Mouse (Mus musculus) midbrain, embryonic 11.5 days (tissue): ENCODE results near the gene Camkmt. TPM values are rescaled to one million over a fixed set of nuclear protein-coding genes. Genes with fewer than 3 reads are reported as not detected.
A peak's percentile ranks its signal among the peaks of the same experiment; 100 is the strongest.

Source experiments
- ATAC-seq: fragments of 200-750 bp; cut with Nextera tagmentation; 2 replicates; pipeline ENCODE4 v1.8.0; 2017; ENCODE audit warnings: moderate TSS enrichment, moderate library complexity; ENCODE audit not compliant: low FRiP score
- DNase-seq: peaks from one replicate; pipeline ENCODE4 v3.0.0; 2015; ENCODE audit warnings: low spot score; ENCODE audit errors: missing footprints
- H3K27ac ChIP-seq: fragments of 300-500 bp; sonication (generic); 2 replicates; pipeline ENCODE4 v1.5.1; 2014; ENCODE audit warnings: low read depth, low read length
- H3K27me3 ChIP-seq: fragments of 300-500 bp; sonication (generic); 2 replicates; pipeline ENCODE4 v1.6.1; 2014; ENCODE audit warnings: mild to moderate bottlenecking, low read length, moderate library complexity, mixed read lengths; ENCODE audit not compliant: control insufficient read depth, insufficient read depth
- H3K36me3 ChIP-seq: fragments of 300-500 bp; sonication (generic); 2 replicates; pipeline ENCODE4 v1.6.1; 2014; ENCODE audit warnings: mild to moderate bottlenecking, low read length, moderate library complexity, mixed read lengths; ENCODE audit not compliant: control insufficient read depth, insufficient read depth
- H3K4me1 ChIP-seq: fragments of 300-500 bp; sonication (generic); 2 replicates; pipeline ENCODE4 v1.6.1; 2014; ENCODE audit warnings: low read length; ENCODE audit not compliant: control insufficient read depth, insufficient read depth
- H3K4me2 ChIP-seq: fragments of 300-500 bp; sonication (generic); 2 replicates; pipeline ENCODE4 v1.6.1; 2014; ENCODE audit warnings: mild to moderate bottlenecking, moderate library complexity
- H3K4me3 ChIP-seq: fragments of 300-500 bp; sonication (generic); 2 replicates; pipeline ENCODE4 v1.5.1; 2014; ENCODE audit warnings: low read depth, low read length
- H3K9ac ChIP-seq: fragments of 300-500 bp; sonication (generic); 2 replicates; pipeline ENCODE4 v1.6.1; 2014; ENCODE audit warnings: low read length
- H3K9me3 ChIP-seq: fragments of 300-500 bp; sonication (generic); 2 replicates; pipeline ENCODE4 v1.6.1; 2016; ENCODE audit warnings: low read length; ENCODE audit not compliant: control insufficient read depth
- WGBS: fragments of 180-500 bp; shearing (Covaris S2); extraction: QIAGEN DNeasy Blood & Tissue Kit; methylation state at CpG from one replicate; pipeline ENCODE4 v1.1.7; 2014; 5-methylcytosine and 5-hydroxymethylcytosine counted together
- polyA plus RNA-seq: library from polyadenylated mRNA; unstranded; fragments of >200 nt; fragmentation: Nextera tagmentation; extraction: Ambion mirVana; gene quantifications from 2 replicates; pipeline ENCODE4 v1.2.1, GENCODE M21; 2014

Gene Camkmt
- polyA plus RNA-seq, 1 experiment from 2014 or later, result 14.9 TPM

DNA sequence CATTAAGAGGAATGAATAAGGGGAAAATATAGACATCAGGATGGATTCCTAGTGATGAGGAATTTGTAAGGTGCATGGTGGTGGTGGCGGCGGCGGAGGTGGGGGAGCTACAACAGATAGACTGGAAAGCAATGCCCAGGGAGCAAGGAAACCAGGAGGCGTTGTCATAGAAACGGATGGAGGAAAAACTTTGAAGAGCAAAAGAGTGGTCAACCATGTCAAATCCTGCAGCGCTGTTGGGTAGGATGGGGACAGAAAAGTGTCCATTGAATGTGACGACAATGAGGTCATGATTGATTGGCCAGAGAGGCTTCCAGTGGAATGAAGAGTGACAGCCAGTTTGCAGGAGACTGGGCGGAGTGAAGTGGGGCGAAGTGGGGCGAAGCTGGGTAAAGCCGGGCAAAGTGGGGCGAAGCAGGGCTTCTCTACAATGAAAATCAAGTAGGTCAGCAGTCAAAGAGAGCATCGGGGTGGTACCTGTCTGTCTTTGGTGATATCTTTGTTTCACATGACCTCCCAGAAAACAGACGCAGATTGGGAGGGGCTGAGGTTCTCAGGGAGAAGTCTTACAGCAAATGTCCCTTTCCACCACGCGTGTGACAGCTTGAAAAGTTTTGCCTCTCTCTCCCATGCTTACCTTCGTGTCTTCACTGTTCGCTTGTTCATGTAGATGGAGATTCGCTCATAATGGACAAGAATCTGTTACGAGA lies 181.3 kb downstream of the Camkmt start:
- Histone ChIP-seq H3K4me3 (no peak overlapping the region), H3K27me3 (no peaks in the 10 kb centered on the region; the same call in 1 of the 2 replicates), H3K9me3 (no peaks in the 10 kb centered on the region), H3K4me1 (peaks cover 10% of the 10 kb centered on the region), H3K4me2 (peak overlapping the region; percentile 17; the same call in 1 of the 2 replicates), H3K36me3 (no peaks in the 10 kb centered on the region), H3K9ac (no peak overlapping the region), H3K27ac (no peak overlapping the region)
- 38% methylated on average over 20 of the region's 20 CpGs for WGBS
- DNase-seq (peak; percentile 85), ATAC-seq (peak; percentile 71)

DNA sequence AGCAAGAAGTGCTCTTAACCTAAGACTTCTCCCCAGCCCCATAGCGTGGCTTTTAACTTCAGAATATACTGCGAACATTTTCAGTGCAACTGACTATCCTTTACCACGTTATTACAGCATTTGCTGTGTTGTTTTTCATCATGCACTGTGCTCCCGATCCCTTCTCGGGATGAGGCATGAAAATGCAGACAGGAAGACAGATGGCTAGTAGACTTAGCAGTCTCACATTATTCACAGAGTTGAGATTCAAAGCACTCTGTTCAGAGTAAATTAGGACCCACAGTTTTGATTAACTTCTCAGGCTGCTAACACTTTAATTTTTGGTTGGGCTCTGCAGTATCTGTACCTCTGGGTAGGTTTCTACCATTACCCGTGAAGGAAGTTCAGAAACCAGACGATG lies 189.4 kb downstream of the Camkmt start:
- Histone ChIP-seq H3K27me3 (no peaks in the 10 kb centered on the region), H3K4me1 (no peaks in the 10 kb centered on the region), H3K9ac (no peak overlapping the region), H3K9me3 (no peaks in the 10 kb centered on the region), H3K36me3 (no peaks in the 10 kb centered on the region), H3K4me2 (no peak overlapping the region), H3K27ac (no peak overlapping the region), H3K4me3 (no peak overlapping the region)
- 87% methylated on average over 7 of the region's 7 CpGs for WGBS
- no peak for ATAC-seq
- no peak for DNase-seq

DNA sequence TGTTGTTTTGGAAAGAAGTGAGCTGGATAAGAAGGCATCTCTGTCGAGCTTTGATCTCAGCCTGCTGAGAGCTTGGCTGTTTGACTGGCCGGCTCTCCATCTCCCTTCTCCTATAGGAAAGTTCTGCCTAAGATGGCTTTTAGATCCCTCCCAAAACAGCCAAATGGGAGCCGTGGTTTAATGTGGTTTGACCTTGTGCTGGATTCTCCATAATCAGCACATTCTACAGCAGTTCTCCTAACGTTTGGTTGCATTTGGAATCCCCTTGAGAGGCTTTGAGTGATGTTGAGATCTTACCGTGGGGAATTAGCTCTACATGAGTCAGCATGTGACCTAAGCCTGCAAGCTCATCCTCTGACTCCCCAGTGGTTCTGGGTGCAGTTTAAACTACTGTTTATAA lies 192.1 kb downstream of the Camkmt start:
- H3K27me3 ChIP-seq, result no peaks in the 10 kb centered on the region
- no peak overlapping the region for H3K4me2 ChIP-seq
- H3K4me3 ChIP-seq, result no peak overlapping the region
- no peak overlapping the region for H3K9ac ChIP-seq
- WGBS, result 71% methylated on average over 5 of the region's 5 CpGs
- no peaks in the 10 kb centered on the region for H3K9me3 ChIP-seq
- no peak for DNase-seq
- no peak overlapping the region for H3K27ac ChIP-seq
- no peaks in the 10 kb centered on the region for H3K4me1 ChIP-seq
- no peak for ATAC-seq
- no peaks in the 10 kb centered on the region for H3K36me3 ChIP-seq

DNA sequence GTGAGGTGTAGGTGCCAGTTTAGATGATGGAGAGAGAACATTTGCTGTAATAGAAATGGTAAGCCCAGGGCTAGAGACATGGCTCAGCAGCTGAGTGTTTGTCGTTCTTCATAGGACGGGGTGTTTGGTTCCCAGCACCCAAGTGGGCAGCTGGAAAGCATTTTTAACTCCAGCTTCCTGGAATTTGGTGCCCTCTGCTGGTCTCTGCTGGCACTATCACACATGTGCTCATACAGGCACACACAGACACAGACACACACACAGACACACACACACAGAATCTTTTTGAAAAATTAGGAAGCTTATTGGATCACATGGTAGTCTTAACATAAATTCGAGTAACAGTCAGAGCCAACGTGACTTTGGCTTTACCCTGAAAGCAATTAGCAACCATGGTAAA lies 200.8 kb downstream of the Camkmt start:
- Histone ChIP-seq H3K9ac (no peak overlapping the region), H3K4me2 (no peak overlapping the region), H3K36me3 (no peaks in the 10 kb centered on the region), H3K27ac (no peak overlapping the region), H3K9me3 (peaks cover 4% of the 10 kb centered on the region), H3K4me3 (no peak overlapping the region), H3K4me1 (no peaks in the 10 kb centered on the region), H3K27me3 (no peaks in the 10 kb centered on the region)
- 98% methylated on average over 4 of the region's 4 CpGs for WGBS
- DNase-seq (no peak), ATAC-seq (no peak)

DNA sequence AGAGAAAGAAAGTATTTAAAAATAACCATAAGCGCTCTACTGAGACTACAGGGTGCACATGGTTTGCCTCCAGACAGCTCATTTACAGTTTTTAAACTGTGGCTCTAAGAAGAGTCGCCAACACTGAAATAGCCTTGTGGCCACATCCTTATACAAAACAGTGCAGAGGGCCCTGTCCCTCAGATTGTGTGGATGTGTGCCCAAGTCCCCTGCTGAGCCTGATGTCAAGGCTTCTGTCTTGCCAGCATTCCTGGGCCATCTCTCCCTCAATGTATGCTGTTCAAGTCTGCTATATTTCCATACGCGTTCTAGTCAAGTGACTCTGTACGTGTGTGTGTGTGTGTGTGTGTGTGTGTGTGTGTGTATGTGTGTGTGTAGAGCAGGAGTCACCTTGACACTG lies 201.2 kb downstream of the Camkmt start:
- Histone ChIP-seq H3K4me1 (no peaks in the 10 kb centered on the region), H3K36me3 (no peaks in the 10 kb centered on the region), H3K27me3 (no peaks in the 10 kb centered on the region), H3K4me3 (no peak overlapping the region), H3K4me2 (no peak overlapping the region), H3K9me3 (peaks cover 4% of the 10 kb centered on the region), H3K27ac (no peak overlapping the region), H3K9ac (no peak overlapping the region)
- DNase-seq, result no peak
- 96% methylated on average over 5 of the region's 5 CpGs for WGBS
- ATAC-seq, result no peak

DNA sequence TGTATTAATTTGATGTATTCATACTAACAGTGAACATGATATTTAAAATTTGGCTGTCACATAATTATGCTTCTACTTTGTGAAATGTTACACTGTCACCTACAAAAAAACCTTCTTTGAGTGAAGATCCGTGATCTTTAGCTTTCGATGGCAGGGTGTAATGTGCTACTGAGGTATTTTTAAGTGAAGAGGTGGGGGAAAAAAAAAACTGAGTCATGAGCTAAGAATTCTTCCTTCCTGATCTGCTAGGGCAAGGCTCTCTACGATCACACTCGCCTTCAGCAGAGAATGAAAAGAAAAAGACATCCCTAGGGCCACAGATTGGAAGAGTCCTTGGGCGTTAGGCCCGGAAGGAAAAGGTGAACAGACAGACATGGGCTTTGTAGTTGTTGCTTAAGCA lies 201.9 kb downstream of the Camkmt start:
- DNase-seq, result no peak
- Histone ChIP-seq H3K27me3 (no peaks in the 10 kb centered on the region), H3K36me3 (no peaks in the 10 kb centered on the region), H3K4me2 (no peak overlapping the region), H3K9ac (no peak overlapping the region), H3K27ac (no peak overlapping the region), H3K9me3 (peaks cover 4% of the 10 kb centered on the region), H3K4me1 (no peaks in the 10 kb centered on the region), H3K4me3 (no peak overlapping the region)
- ATAC-seq, result no peak
- WGBS, result 88% methylated on average over 6 of the region's 6 CpGs

DNA sequence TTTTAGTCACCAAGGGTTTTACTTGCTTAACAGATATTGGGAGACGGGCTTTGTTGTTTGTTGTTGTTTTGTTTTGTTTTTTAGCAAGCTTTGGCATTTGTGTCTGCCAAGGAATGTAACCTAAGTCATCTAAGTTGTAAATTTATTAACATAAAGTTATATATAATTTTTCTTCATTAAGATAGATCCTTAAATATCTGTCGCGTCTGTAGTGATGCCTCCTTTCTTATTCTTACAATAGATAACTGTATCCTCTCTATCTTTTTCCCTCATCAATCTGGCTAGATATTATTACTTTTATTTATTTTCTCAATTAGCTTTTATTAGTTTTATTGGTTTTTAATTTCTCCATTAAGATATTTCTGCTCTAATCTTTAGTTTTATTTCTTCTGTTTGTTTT lies 213.3 kb downstream of the Camkmt start:
- DNase-seq, result no peak

DNA sequence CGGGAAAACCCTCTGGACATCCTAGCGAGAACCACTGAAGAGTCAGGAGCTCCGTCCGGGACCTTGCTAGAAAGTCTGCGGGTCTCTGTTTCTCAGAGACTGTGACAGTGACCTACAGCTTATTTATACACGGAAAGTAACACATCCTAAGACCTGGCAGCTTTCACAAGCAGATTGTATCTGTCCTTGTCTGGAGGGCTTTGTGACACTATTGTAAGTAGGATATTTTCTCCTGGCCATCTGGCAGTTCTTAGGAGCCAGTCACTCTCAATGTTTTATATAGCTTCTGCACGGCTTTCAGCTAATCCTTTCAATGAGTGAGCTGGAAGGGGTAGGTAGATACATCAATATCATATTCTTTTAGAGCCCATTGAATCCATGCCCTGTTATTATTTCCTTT lies 218.2 kb downstream of the Camkmt start:
- WGBS, result 75% methylated on average over 7 of the region's 7 CpGs
- no peak overlapping the region for H3K4me3 ChIP-seq
- DNase-seq (peak; percentile 78), ATAC-seq (no peak)
- H3K9ac ChIP-seq, result no peak overlapping the region
- no peak overlapping the region for H3K27ac ChIP-seq
- no peak overlapping the region for H3K4me2 ChIP-seq
- H3K9me3 ChIP-seq, result no peaks in the 10 kb centered on the region; the same call in 1 of the 2 replicates
- no peaks in the 10 kb centered on the region for H3K27me3 ChIP-seq
- H3K4me1 ChIP-seq, result peaks cover 4% of the 10 kb centered on the region; the same call in 1 of the 2 replicates
- no peaks in the 10 kb centered on the region for H3K36me3 ChIP-seq

More for the DNA sequence above, 213.3 kb downstream of the Camkmt start:
- H3K4me3 ChIP-seq, result no peak overlapping the region
- no peaks in the 10 kb centered on the region for H3K27me3 ChIP-seq
- H3K4me1 ChIP-seq, result peaks cover 4% of the 10 kb centered on the region; the same call in 1 of the 2 replicates
- ATAC-seq, result no peak
- no peak overlapping the region for H3K9ac ChIP-seq
- H3K36me3 ChIP-seq, result no peaks in the 10 kb centered on the region
- no peak overlapping the region for H3K27ac ChIP-seq
- H3K9me3 ChIP-seq, result no peaks in the 10 kb centered on the region; the same call in 1 of the 2 replicates
- no peak overlapping the region for H3K4me2 ChIP-seq
- WGBS, result 96% methylated on average over 3 of the region's 3 CpGs

DNA sequence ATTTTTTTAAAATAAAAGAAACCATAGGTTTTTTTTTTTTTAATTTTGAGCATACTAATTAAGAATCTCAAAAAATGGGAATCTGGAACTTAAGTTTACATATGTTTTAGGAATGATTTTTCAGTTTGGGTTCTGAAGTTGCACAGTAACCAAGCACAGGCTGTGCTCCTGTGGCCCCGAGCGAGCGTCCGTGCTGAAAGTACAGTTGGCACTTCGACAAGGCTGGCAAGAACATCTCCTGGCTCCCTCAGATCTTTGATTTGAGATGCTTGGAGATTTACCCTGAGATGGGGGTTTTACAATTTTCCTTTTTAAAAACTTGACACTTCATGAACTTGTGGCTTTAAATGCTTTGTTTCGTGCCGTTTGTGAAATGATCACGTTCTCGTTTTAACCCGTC lies 218.7 kb downstream of the Camkmt start:
- ATAC-seq, result no peak
- no peaks in the 10 kb centered on the region for H3K36me3 ChIP-seq
- no peaks in the 10 kb centered on the region for H3K9me3 ChIP-seq
- H3K4me3 ChIP-seq, result no peak overlapping the region
- no peak overlapping the region for H3K9ac ChIP-seq
- no peak overlapping the region for H3K27ac ChIP-seq
- H3K27me3 ChIP-seq, result no peaks in the 10 kb centered on the region
- H3K4me1 ChIP-seq, result peaks cover 4% of the 10 kb centered on the region; the same call in 1 of the 2 replicates
- DNase-seq, result no peak
- H3K4me2 ChIP-seq, result no peak overlapping the region
- WGBS, result 96% methylated on average over 10 of the region's 10 CpGs
